Mouse (Mus musculus) embryonic facial prominence, embryonic 10.5 days (tissue): ENCODE data around the gene Pold1. TPM values are rescaled to one million over a fixed set of nuclear protein-coding genes. Genes with fewer than 3 reads are reported as not detected.

ENCODE experiments used
- DNase-seq: peaks from one replicate; pipeline ENCODE4 v3.0.0-alpha.2; 2017; ENCODE audit warnings: low spot score
- H3K27ac ChIP-seq: fragments of 300-500 bp; sonication (generic); replicated peaks from 2 replicates; pipeline ENCODE4 v1.5.1; 2016; ENCODE audit warnings: mild to moderate bottlenecking
- H3K27me3 ChIP-seq: fragments of 300-500 bp; sonication (generic); replicated peaks from 2 replicates; pipeline ENCODE4 v1.6.1; 2016; ENCODE audit warnings: low read depth, mild to moderate bottlenecking; ENCODE audit not compliant: poor library complexity, severe bottlenecking
- H3K36me3 ChIP-seq: fragments of 300-500 bp; sonication (generic); replicated peaks from 2 replicates; pipeline ENCODE4 v1.6.1; 2016; ENCODE audit warnings: mild to moderate bottlenecking, moderate library complexity
- H3K4me1 ChIP-seq: fragments of 300-500 bp; sonication (generic); 2 replicates; pipeline ENCODE4 v1.6.1; 2016
- H3K4me3 ChIP-seq: fragments of 300-500 bp; sonication (generic); 2 replicates; pipeline ENCODE4 v1.5.1; 2016; ENCODE audit warnings: mild to moderate bottlenecking, moderate library complexity
- H3K9me3 ChIP-seq: fragments of 300-500 bp; sonication (generic); 2 replicates; pipeline ENCODE4 v1.6.1; 2016; ENCODE audit warnings: mild to moderate bottlenecking
- WGBS: fragments of 180-500 bp; shearing (Covaris S2); methylation state at CpG from one replicate; pipeline ENCODE4 v1.1.7; 2016; 5-methylcytosine and 5-hydroxymethylcytosine counted together
- microRNA-seq: library from miRNA; unstranded; fragments of <30 nt; microRNA quantifications from one replicate; pipeline ENCODE4, GENCODE M21; 2017
- polyA plus RNA-seq: library from polyadenylated mRNA; unstranded; fragments of >200 nt; fragmentation: Nextera tagmentation; extraction: Ambion mirVana; gene quantifications from 2 replicates; pipeline ENCODE4 v1.2.1, GENCODE M21; 2016

Gene Pold1
- polyA plus RNA-seq, 1 experiment from 2014 or later, result 164 TPM

GRCm38 (mm10) chr7:44484109-44484508 is 64.5 kb downstream of the Pold1 start:
- Histone ChIP-seq H3K36me3 (peaks cover 15% of the 10 kb centered on the region), H3K9me3 (no peaks in the 10 kb centered on the region), H3K4me3 (no peak overlapping the region), H3K27ac (no peak overlapping the region; the same call in 1 of the 2 replicates), H3K27me3 (peaks cover 41% of the 10 kb centered on the region), H3K4me1 (peaks cover 9% of the 10 kb centered on the region)
- no peak for DNase-seq
- WGBS, result 94% methylated on average over 1 of the region's 1 CpGs

- WGBS, result 78% methylated on average over 3 of the region's 3 CpGs
- Histone ChIP-seq H3K36me3 (peaks cover 5% of the 10 kb centered on the region; the same call in 1 of the 2 replicates), H3K4me3 (no peak overlapping the region), H3K4me1 (peaks cover 9% of the 10 kb centered on the region), H3K27me3 (peaks cover 53% of the 10 kb centered on the region), H3K9me3 (no peaks in the 10 kb centered on the region), H3K27ac (no peak overlapping the region)
- DNase-seq, result no peak
Measured at GRCm38 (mm10) chr7:44482836-44483435, 65.7 kb downstream of the Pold1 start.

Small RNAs within 50 kb of the gene (microRNA-seq; reads per million reads assigned to microRNA genes)
- gene Mir7053, result not detected

Other genes with a start within 250 kb of the Pold1 start
- 1.5 and 1.8 TPM in 2 replicates for gene Clec11a, start 241.9 kb downstream of the Pold1 start, polyA plus RNA-seq
- gene Shank1, start 238.6 kb downstream of the Pold1 start, polyA plus RNA-seq, result 0.80 and 0.97 TPM in 2 replicates
- gene Syt3, start 164.7 kb downstream of the Pold1 start, polyA plus RNA-seq, result 1.8 and 2.4 TPM in 2 replicates
- gene 1700008O03Rik, start 163.0 kb downstream of the Pold1 start, polyA plus RNA-seq, result 1.1 and 1.9 TPM in 2 replicates
- 0.68 and 1.1 TPM in 2 replicates for gene Lrrc4b, start 119.8 kb downstream of the Pold1 start, polyA plus RNA-seq
- gene Aspdh, start 83.5 kb downstream of the Pold1 start, polyA plus RNA-seq, result 0.64 TPM in 1 of 2 replicates, not detected in the other
- gene Josd2, start 80.9 kb downstream of the Pold1 start, polyA plus RNA-seq, result 80.3 and 85.1 TPM in 2 replicates
- 82.7 and 85.8 TPM in 2 replicates for gene Emc10, start 52.3 kb downstream of the Pold1 start, polyA plus RNA-seq
- 13.5 and 14.4 TPM in 2 replicates for gene Fam71e1, start 52.3 kb downstream of the Pold1 start, polyA plus RNA-seq
- gene Mybpc2, start 24.2 kb downstream of the Pold1 start, polyA plus RNA-seq, result 0.04 and 0.08 TPM in 2 replicates
- gene Spib, start 16.8 kb downstream of the Pold1 start, polyA plus RNA-seq, result not detected in 2 replicates
- 75.0 and 77.6 TPM in 2 replicates for gene Nr1h2, start 5.1 kb upstream of the Pold1 start, polyA plus RNA-seq
- gene Napsa, start 23.5 kb upstream of the Pold1 start, polyA plus RNA-seq, result 0.78 and 0.88 TPM in 2 replicates
- gene Kcnc3, start 41.8 kb upstream of the Pold1 start, polyA plus RNA-seq, result 0.44 and 0.63 TPM in 2 replicates
- gene Myh14, start 122.0 kb upstream of the Pold1 start, polyA plus RNA-seq, result 2.7 and 4.3 TPM in 2 replicates
- not detected in 2 replicates for gene Izumo2, start 159.9 kb upstream of the Pold1 start, polyA plus RNA-seq
- 37.5 and 39.3 TPM in 2 replicates for gene Vrk3, start 199.6 kb upstream of the Pold1 start, polyA plus RNA-seq
- 3.6 and 4.2 TPM in 2 replicates for gene Zfp473, start 202.2 kb upstream of the Pold1 start, polyA plus RNA-seq